Mouse (Mus musculus) C2C12 (cell line): ENCODE data around the gene Lactb.

Experiments
- CEBPB ChIP-seq: IDR thresholded peaks from one replicate; pipeline ENCODE4 v1.6.1; 2011; ENCODE audit warnings: low read depth, mild to moderate bottlenecking, control low read depth, moderate library complexity
- CTCF ChIP-seq: IDR thresholded peaks from one replicate; pipeline ENCODE4 v1.5.1; 2011; ENCODE audit not compliant: control insufficient read depth, insufficient read depth, insufficient read length
- MAX ChIP-seq: IDR thresholded peaks from one replicate; pipeline ENCODE4 v1.6.1; 2011; ENCODE audit warnings: mild to moderate bottlenecking, control low read depth
- MYOG ChIP-seq: IDR thresholded peaks from one replicate; pipeline ENCODE4 v1.6.1; 2011; ENCODE audit not compliant: control insufficient read depth, insufficient read length; ENCODE audit errors: extremely low read depth
- USF1 ChIP-seq: IDR thresholded peaks from one replicate; pipeline ENCODE4 v1.6.1; 2011; ENCODE audit warnings: low read depth, mild to moderate bottlenecking, control low read depth, moderate library complexity

GRCm38 (mm10) chr9:66917892-66918255 lies 57.4 kb downstream of the Lactb start:
- TF ChIP-seq CTCF (no peak), CEBPB (no peak), MAX (no peak), MYOG (no peak), USF1 (no peak)
